8 mouse cellular contexts compared by ENCODE assay signal in genomic region chr4:107253125-107254091, GRCm38 (mm10). TPM values are rescaled to one million over a fixed set of nuclear protein-coding genes. Genes with fewer than 3 reads are reported as not detected.
DNase-seq lines count a peak whose midpoint lies in the region; ATAC-seq lines count a peak whose summit lies in the region.

Lrrc42 (minus strand) TSS chr4:107253532.
Hspb11 (plus strand) TSS chr4:107253593.

- H3K4me2 ChIP-seq in intestine, embryonic 14.5 days (ENCODE audit: low read length): peak within 1 kb of the TSS; percentile 63

- no peaks in the 10 kb centered on the region for H3K27me3 ChIP-seq in intestine, embryonic 14.5 days (replicated peaks; ENCODE audit: control insufficient read depth, insufficient read depth, low read length)

- H3K4me1 ChIP-seq in intestine, embryonic 14.5 days (replicated peaks; ENCODE audit: control insufficient read depth, insufficient read depth, low read length): peaks cover 25% of the 10 kb centered on the region

- ATAC-seq in intestine, embryonic 14.5 days (replicated peaks; ENCODE audit: low FRiP score, low TSS enrichment, low read depth): peak; percentile 97

- peak within 1 kb of the TSS; percentile 81 for H3K4me3 ChIP-seq in intestine, embryonic 14.5 days (ENCODE audit: low read depth, low read length)

- H3K36me3 ChIP-seq in intestine, embryonic 14.5 days (ENCODE audit: control insufficient read depth, insufficient read depth, low read length): no peaks in the 10 kb centered on the region

- peak within 1 kb of the TSS; percentile 74 for H3K27ac ChIP-seq in intestine, embryonic 14.5 days (ENCODE audit: low read depth)

- peak within 1 kb of the TSS; percentile 86 for H3K9ac ChIP-seq in intestine, embryonic 14.5 days (ENCODE audit: low read length)

- intact Hi-C loops in left cerebral cortex, postnatal 14 days (cut with DNase I): loop anchor here (5.0 kb wide), 2 partner anchors 59 to 76 kb away; partner anchors contain the start of genes Tceanc2, Tmem59 and Yipf1

- under 1% methylated on average over 99 of the region's 101 CpGs for WGBS in intestine, embryonic 14.5 days

- no peaks in the 10 kb centered on the region for H3K9me3 ChIP-seq in intestine, embryonic 14.5 days (ENCODE audit: control insufficient read depth, low read length)

- peak; percentile 90 to 94 for DNase-seq in adrenal gland, adult 18-20 months (ENCODE audit: low spot score in 2 of 2)
- peak; percentile 97 for DNase-seq in embryo, embryonic 11 days
- DNase-seq in gastrocnemius, postnatal 25 days: peak; percentile 95
- DNase-seq in intestine, embryonic 14.5 days (ENCODE audit: low spot score): peak; percentile 99
- DNase-seq in left cerebral cortex, postnatal 14 days (ENCODE audit: low spot score in 2 of 2): peak; percentile 93
- DNase-seq in mesoderm, embryonic 11.5 days (ENCODE audit: low read depth, low spot score): peak; percentile 97
- peak; percentile 90 to 93 for DNase-seq in right cerebral cortex, postnatal 36 days (ENCODE audit: low spot score in 2 of 2)
- DNase-seq in yolk sac, embryonic 10.5 days (ENCODE audit: low spot score): peak; percentile 99

RNA-seq across cellular contexts. Expression of gene Lrrc42, which starts in this region (rescaled TPM):
- total RNA-seq in adrenal gland, adult 18-20 months (2021): 10 to 100 TPM; 18.9 to 19.9 TPM
- 1 to 10 TPM; 6.7 to 8.8 TPM for total RNA-seq in gastrocnemius, postnatal 25 days (2021)
- 62.7 and 65.8 TPM in 2 replicates for polyA plus RNA-seq in intestine, embryonic 14.5 days (2014; fragmentation: Nextera tagmentation; extraction: Ambion mirVana)
- 10 to 100 TPM; 34.0 to 37.9 TPM for total RNA-seq in left cerebral cortex, postnatal 14 days (2021)

RNA-seq across cellular contexts. Expression of gene Hspb11, which starts in this region (rescaled TPM):
- total RNA-seq in adrenal gland, adult 18-20 months (2021): 10 to 100 TPM; 17.3 to 20.3 TPM
- 1 to 10 TPM; 7.0 to 9.8 TPM for total RNA-seq in gastrocnemius, postnatal 25 days (2021)
- 31.1 and 39.1 TPM in 2 replicates for polyA plus RNA-seq in intestine, embryonic 14.5 days (2014; fragmentation: Nextera tagmentation; extraction: Ambion mirVana)
- total RNA-seq in left cerebral cortex, postnatal 14 days (2021): 10 to 100 TPM; 21.5 to 22.1 TPM

Comparison
In these comparisons a context has a peak if more than half of its experiments do, and no peak if none do; other contexts are left out.
1. Peak in every context shown above with its lines: DNase-seq, ATAC-seq, H3K4me3 ChIP-seq and H3K27ac ChIP-seq.